Mouse (Mus musculus) adrenal gland, postnatal 10 days (tissue): ENCODE measurements at regions not wholly inside any gene's neighbourhood (a gene's known extent, or its start where the extent isn't known, plus 50 kb on each side); places are given as distances from the start of the nearest gene placed in this dataset.
A peak's percentile ranks its signal among the peaks of the same experiment; 100 is the strongest.
"Not testable (repeated sequence)": the region's sequence is repeated elsewhere in the genome, so short reads cannot be mapped to it uniquely, and the experiment has no call there.

Experiments used
- DNase-seq: peaks from one replicate; pipeline ENCODE4 v3.0.0; 2021; ENCODE audit warnings: mixed read lengths

DNA sequence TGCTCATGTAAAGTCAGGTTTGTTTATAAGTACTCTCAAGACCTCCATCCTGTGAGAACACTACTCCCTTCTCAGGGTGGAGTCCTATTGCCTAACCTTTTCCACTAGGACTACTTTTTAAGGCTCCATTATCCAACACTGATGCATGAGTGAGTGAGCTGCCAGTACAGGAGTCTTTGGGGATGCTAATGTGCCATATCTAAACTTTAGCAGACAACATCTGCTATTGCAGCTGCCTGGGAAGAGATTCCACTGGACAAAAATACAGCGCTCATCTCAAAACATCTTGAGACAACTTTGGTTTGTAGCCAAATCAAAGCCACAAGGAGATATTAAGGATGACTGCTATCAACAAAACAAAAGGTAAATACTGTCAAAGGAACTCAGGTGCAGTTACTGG is 52.3 kb upstream of the Gm10985 start:
- DNase-seq: no peak

DNA sequence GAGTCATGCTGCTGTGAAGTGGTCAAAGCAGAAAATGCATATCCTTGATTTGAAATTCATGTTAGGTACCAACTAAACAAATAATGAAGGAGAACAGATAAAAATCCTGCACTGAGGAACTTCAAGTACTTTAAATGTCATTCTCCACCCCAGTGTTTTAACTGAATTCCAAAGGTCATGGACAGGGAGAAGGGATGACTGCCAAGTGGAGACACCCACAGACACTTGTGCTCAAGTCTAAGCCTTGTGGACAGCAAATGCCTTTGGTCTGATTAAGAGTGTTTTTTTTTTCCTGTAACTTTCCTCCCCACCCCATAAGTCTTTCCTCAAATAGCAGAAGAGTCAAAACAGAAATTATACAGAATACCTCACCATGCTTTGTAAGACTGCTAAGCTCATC is 55.2 kb upstream of the Gm10985 start:
- DNase-seq: peak; percentile 43

DNA sequence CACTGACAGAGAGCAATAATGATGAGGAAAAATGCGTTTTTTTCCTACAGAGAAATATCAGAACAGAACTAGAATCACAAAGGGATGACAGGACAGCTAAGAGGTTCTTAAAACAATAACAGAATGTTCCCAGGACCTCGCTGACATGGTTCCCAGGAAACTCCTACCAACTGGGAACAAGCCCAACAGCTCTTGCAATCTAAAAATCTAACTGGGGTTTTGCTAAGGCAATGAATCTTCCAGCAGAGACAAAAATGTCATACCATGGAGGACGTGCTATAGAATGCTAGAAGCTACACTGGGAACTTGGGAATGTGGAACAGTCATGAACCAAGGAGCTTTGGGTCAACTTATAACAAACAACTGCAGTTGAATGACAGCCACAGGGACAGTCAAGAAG is 59.7 kb upstream of the Gm10985 start:
- DNase-seq: no peak

DNA sequence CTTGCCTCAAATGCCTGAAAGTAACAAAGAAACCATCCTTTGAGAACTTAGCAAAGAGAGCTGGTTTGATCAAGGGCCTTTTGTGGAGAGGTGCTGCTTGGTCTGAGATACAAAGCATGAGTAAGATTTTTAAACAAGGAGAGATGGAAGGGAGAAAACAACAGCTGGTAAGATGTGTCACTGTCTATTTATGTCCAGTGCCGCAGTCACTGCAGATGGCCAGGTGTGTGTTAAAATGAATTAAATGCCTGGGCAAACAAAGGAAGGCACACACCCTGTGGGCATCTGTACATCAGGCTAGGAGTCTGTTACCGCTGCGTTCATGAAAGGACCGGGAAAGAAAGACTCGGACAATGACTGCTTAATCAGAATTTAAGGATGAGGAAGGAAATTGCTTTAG is 68.2 kb upstream of the Gm10985 start:
- no peak for DNase-seq

DNA sequence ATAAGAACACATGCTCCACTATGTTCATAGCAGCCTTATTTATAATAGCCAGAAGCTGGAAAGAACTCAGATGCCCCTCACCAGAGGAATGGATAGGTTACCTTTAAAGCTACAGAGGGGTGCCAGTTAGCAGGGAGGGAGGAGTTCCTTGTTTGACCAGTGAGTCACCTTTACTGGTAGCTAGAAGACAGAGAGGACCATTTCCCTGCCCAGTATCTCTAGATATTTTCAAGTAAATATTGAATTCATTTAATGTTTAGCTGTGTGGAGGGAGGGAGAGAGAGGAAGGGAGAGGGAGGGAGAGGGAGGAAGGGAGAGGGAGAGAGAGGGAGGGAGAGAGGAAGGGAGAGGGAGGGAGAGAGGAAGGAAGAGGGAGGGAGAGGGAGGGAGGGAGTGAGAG is 77.3 kb upstream of the Gm10985 start:
- DNase-seq: no peak

DNA sequence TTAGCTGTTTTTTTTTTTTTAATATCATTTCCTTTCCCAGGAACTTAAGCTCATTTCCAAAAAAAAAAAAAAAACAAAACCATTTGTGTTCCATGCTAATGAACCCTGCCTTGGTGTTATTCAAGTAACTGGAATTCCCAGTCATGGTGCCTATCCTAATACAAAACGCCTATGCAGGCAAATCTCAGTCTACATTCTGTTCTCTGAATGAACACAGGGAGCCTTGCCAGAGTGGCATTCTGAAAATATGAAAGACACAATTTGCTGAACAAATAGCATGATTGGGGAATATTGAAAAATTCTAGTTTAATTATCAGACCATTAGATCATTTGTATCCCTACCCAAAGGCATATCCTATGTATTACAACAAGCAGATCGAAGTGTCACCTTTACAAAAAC is 80.9 kb upstream of the Gm10985 start:
- no peak for DNase-seq

DNA sequence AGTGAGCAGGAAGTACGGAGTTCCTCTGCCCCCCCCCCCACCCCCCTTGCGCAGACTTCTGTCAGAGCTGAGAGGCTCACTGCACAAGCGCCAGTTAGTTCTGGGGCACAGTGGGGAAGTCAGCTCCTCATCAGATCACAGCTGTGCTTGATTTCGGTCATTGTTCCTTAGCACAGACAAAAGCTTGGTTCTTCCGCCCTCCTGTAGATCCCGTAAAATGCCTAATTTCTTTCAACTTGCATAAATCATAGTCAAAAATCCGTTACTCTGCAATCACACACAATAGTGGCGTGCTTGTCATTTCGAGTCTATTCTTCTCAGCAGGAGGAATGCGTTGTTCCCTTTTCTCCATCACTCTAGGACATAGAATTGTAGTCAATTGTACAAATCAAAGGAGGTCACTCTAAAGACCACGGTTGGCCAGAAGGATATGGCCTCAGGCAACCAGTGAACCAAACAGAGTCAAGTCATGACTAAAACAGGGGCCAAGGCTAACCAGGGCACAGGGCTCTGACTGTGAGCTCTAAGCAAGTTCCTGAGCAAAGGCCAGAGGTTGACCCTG is 83.3 kb upstream of the Gm10985 start:
- no peak for DNase-seq

DNA sequence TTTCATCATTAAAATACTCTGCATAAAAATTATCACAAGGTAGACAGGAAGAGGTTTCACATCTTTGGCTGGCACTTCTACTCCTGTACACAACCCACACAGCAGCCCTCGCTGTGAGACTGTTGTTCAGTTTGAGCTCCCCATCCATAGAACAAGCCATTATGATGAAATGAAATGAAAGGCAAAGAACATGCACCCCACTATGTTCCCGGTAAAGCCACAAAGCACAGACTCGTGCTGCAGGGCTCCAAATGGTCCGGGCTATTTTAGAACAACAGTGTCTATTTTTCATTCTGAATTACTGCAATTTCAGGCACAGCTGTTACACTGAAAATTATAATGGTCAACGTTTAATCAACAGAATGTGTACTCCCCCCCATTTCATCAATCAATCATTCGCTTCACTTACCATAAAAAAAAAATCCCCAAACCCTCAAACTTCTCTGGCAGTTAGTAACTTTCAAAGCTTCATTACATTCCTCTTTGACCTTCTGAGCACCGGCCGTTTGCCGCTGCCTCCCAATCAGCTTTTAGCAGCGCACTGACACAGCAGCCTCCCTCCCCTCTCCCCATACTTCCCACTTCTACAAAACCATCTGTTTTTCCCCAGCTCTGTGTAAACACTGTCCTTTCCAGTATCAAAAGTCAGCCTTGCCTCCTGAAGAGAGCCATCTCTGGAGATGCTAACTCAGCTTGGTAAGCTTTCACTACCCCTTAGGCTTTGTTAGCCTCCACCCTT is 88.6 kb upstream of the Gm10985 start:
- no peak for DNase-seq

DNA sequence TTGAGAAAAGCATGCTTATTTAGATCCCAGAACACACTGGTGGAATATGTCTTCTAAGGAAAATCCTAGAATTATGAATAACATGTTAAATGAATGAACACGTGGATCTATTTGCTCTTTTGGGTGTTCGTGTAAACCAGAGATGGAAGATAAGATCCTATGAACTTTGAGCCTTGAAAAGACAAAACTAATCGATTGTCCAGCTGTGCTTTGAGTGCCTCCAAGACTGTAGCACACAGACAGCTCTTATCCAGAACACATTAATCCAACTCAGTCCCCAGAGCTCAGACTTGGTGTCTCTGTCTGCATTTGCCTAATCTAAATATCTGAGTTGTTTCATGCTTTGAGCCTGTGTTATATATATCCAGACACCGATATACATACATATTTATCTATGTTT is 80.0 kb upstream of the Frem2 start:
- DNase-seq: no peak

DNA sequence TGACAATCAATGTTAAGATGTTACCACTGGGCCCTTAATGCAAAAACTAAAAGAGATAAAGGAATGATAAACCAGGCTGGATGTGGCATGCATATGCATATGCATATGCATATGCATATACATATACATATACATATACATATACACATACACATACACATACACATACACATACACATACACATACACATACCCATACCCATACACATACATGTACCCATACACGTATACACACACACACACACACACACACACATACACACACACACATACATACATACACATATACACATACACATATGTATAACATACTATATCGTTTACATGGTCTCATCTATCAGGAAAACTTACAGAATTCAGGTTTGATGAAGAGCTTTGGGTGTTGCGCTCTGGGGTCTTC is 78.5 kb upstream of the Frem2 start:
- not testable (repeated sequence) for DNase-seq

DNA sequence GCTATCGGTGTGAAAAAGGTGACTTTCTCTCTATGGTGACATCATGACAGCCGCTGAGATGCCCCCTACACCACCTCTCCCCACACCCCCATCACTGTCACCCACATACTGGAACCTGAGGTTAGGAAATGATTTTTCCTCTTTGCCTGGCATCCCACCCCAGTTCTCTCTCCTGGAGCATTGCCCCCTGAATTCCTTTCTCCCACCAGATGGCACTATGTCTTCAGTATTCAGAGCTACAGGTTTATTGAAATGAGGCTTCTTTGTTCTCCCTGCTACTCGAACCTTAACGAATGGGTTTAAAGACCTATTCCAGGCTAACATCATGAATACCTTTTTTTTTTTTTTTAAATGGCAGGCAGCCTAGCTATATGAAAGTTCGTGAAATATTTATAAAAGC is 78.0 kb upstream of the Frem2 start:
- DNase-seq: peak; percentile 29

DNA sequence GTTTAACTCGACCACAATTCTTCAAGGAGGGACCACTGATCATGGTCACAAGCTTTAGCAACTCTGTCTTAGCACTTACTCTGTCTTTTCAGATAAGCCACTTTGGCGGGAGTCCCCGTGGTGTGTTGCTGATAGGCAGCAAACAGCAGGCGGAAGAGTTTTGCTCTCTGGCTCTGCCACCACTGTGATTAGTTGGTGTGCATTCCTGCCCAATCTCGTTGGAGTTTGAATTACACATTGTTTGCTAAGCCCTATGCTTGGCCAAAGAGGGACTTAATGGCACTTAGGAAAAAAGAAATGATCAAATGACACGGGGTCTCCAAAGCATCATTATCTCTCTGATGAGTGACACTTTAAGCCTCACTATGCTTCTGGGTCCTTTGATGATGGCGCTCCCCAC is 73.3 kb upstream of the Frem2 start:
- DNase-seq: no peak

DNA sequence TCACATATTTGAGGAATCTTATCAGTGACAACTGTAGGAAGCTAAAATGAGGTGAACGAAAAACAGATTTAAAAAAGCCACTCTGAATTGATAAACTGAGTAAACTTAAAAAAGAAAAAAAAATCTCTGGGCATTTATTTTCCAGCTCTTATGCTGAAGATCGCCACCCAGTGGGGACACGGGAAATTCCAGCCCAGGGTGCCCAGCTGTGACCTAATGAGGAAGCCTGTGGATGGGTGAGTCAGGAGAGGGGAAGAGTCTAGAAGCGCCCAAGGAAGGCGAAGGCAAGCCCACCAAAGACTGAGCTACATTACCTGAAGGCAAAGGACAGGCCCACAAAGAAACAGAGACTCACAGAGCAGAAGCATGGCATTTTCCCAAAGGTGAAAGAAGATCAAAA is 72.7 kb upstream of the Frem2 start:
- peak; percentile 72 for DNase-seq

DNA sequence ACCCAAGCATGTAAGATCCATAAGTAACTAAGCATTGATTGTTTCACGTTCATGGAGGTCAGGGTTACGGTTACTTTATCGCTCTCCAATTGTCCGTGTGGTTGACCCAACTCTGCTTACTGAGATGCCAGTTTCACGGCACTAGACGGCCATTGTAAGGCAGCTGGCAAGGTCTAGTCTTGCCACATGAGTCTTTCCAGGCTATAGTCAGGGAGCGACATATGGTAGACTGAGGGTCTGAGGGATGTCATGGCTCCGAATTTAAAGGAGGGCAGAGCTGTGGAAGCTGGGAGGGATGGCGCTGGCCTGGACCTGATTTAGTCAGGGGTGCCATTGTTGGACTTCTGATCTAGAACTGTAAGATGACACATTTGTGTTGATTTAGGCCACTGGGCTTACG is 72.0 kb upstream of the Frem2 start:
- DNase-seq: no peak

DNA sequence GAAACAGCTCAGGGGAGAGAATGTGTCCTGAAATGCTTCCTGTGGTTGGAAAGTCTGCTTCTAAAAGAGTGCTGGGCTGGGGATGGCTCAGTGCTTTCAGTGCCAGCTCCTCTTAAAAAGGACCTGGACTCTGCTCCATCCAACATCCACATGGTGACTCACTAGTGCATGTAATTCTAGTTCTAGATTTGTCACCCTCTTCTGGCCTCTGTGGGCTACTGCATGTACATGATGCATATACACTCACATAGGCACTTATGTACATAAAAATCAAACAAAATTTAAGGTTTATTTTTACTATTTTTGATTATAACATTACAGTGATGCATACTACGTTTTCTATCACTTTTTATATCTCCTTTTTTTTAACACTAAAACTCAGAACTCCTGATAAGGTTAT is 70.6 kb upstream of the Frem2 start:
- DNase-seq: no peak

DNA sequence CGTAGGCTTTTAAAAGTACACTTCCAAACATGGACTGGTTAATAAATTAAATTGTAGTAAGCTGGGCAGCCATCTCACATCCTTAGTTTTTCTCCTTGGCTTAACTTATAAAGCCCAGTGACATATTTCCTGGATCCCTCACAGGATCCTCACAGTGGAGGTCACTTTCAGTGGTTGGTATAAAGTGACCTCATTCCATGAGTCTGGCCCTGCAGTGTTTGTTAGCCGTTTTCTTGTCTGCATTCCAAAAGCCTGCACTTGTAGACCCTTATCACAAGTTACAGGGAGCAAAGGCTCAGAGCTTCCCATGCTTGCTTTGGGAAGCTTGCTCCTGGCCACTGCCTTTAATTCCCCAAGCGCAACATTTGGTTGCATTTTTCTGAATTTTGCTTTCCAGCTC is 49.9 kb upstream of the Frem2 start:
- no peak for DNase-seq
